Mouse (Mus musculus) skeletal muscle tissue, adult 2 months (tissue): ENCODE measurements around the gene Grap2.

Experiments
- DNase-seq: peaks from one replicate; pipeline ENCODE4 v3.0.0-alpha.2; 2012; ENCODE audit warnings: low read depth, low spot score

Grap2 gene

DNA sequence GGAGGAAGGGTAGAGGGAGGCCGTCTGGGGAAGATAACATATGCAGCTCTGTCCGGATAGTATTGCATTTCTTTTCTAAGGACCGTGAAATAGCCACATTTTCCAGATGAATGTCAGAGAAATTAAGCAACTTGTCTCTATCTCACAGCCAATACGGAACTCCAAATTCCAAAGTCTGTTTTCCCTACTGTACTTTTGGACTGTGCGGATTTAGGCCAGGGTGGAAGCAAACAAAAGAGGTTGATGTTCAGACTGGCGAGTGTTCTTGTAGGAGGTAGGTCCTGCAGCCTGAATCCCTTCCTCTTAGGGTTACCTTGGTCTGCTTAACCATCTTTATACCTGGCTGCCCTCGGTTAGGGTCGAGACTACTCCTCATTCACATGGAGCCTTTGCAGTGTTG is 109.9 kb downstream of the Grap2 start:
- DNase-seq, result no peak

DNA sequence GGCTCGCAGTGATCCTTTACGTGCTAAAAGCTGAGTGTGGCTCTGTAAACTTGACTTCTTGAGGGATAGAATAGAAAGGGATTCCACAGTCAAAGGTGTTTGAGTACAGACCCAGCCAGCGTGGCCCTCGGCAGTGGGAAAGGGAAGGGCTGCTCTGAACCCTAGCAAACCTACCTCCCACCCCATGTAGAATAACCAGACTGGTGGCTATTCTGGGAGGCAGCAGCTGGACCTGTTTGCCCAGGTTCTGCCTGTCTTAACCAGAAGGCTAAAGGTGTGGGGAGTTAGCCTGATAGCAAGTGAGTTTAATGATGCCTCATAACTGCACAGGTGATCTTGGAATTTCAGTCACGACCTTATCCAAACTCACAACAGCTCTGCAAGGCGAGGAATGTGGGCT is 110.8 kb downstream of the Grap2 start:
- DNase-seq, result no peak

DNA sequence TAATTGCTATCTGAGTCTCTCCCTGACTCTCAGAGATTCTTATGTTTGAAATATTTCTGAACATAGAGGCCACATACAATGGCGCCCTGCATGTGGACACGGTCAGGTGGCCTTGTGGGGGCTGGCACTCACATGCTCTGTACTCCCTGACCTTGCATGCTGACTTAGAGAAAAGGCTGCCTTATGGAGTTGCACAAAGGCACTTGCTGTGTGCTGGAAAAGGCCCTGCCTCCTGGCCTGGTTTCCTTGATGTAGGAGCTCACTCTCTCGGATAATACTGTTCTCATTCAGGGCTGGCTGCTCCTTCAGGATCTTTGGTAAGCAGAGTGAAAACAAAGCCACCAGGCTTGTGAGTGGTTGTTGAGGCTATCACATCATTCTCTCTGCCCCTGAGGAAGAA is 111.6 kb downstream of the Grap2 start:
- no peak for DNase-seq

DNA sequence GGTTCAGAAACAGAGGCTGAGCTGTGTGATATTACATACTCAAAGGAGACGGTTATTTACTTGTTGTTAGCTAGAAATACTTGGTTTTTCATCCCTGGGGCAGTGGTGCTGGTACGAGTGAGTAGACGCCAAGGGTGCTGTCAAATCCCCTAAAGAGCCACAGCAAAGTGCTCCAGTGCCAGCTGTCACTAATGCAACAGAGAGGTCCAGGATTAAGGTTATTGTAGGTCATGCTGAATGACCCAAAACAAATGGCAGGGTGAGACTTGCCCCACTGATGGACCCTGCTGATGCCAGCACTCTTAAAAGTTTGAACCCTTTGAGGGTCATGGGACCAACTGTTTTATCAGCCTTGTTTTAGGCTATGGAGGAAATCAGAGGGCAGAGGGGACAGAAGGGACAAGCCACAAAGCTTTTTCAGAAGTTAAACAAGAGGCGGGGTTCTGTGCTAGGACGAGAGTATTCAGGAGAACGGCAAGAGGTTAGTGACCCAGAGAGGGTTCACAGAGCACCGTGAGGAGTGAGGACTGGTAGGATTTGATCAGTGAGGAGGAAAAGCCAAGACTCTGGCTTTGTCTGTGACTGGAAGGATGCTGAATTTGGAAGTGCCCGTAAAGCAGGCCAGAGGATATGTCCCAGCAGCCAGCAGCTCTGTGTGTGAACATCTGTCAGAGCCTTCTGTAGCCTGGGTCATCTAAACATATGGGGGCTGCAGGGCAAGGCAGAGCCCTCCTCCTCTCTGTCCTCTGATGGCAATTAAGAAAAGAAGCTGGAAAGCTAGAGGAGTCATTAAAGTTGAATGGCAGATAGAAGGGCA is 112.6 kb downstream of the Grap2 start:
- no peak for DNase-seq

DNA sequence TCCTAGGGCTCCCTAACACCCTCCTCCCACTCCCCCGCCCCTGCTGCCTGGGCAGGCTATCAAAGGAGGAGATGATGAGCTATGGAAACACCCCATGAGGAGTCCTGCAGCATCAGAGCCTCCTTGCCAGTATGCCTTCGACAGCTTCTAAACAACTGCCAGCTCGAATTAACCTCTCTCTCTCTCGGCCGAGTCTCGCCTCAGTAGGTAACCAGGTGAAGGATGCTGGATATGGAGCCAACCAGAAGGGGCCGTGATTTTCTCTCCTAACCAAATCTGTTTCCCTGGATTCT is 113.2 kb downstream of the Grap2 start:
- no peak for DNase-seq

DNA sequence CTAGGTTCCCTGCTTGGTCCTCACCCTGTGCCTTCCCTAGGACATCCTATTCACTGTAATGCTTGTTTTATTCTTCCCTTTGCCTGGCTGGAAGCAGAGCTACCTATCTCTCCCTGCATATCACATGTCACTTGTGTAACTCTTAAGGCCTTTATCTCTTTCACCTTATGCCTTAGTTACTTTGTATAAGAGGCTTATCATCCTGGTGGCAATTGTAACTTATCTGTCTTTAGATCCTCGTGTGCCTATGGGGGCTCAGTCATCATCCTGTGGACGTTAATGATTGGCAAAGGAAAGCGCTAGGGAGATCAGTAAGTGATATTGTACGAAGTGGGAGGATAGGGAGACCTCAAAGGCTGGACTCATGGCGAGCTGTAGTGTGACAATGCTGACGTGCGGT is 116.1 kb downstream of the Grap2 start:
- DNase-seq, result no peak

DNA sequence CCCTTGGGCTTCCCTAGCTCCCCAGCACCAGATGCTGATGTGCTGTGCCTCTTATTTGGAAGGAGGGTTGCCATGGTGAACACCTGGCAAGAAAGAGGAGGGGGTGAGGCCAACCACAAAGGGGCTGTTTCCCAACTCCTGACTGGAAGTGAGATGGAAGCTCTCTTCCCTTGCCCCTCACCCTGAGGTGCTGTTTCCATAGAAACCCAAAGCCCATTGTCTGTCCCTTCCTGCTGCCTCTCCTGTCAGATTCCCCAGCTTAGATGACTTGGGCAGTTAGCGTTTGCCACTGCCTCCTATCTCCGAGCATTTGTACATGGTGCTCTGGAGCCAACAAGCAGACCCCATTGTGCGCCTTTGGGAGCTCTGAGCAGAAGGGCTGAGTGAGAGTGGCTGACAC is 121.1 kb downstream of the Grap2 start:
- no peak for DNase-seq

DNA sequence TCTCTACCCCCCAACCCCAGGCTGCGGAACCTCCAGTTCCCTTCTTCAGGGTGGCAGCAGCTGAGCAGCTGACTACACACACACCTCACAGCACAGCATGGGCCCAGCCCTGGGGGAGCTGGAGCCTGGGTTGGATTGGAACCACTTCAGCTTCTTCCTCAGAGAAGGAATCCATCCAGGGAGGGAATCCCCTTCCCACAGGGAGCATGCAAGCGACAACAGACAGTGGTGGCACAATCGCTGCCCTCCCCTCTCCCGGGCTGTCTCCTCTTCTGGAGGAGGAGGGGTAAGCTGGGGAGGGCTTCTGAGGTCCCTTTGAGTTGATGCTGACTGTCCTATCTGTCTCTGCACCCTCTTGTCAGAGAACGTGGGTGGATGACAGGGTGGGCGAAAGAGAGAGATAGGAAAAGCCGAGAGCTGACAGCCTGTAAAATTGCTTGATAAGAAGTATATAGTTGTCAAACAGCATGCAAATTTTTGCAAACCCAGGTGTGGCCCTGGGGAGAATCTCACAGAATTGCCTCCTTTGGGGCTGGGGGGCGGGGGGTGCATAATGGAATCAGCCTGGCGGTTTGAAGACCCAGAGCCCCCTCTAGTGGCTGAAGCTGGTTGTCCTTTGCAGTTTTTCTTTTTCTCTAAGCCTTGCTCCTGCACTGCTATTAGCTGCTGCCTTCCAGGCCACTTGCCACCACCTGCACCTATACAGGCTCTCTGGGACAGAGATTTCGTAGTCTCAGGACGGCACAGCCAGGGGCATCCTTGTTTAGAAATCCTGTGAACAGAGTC is 121.9 kb downstream of the Grap2 start:
- no peak for DNase-seq

DNA sequence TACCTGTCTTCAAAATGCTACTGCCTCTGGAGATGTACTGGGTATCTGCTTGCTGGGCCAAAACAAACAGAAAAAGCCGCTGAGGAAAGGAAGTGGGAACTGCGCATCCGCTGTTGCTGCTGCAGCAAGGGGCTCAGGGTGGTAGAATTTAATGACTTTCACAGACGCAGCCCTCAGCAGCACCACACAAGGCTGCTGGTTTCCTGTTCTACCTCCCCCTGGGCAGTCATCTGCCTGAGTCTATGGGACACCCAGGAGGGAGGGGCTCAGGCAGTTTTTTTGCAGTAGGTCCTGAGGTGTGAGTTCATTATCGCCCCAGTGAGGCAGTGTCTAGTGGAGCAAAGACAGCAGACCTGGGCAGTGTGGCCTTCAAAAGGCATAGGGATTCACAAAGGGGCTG is 125.2 kb downstream of the Grap2 start:
- DNase-seq, result no peak

DNA sequence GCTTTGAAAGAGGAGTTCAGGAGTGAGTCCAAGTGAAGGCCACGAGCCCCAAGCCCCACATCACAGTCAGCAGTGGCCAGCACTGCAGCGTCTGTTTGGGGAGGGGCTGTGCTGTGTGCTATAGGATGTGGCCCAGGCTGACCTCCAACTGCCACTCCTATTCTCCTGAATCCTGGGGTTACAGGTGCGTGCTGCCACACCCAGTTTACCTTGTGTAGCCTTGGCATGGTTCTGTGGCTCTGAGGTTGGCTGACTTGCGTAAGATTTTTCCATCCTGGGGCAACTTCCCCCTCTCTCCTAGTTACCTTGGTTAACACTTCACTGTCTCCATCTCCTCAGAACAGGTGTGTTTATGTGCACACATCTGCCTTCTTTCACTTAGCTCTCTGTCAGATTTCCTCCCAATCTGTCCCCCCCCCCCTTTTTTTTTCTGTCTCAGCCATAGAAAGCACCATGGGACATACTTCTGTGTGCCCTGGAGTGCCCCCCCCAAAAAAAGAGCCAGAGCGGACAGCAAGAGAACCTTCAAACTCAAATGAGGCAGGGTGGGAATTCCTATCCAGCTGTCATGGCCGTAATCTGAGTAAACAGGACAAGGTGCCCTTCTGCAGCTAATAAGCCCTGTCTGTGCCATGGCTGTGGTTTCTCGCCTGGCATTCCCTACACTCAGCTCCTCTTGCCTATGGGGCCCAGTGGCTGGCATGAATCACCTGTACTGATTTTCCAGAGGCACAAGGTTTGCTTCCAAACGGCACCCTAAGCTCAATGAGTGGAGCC is 129.3 kb downstream of the Grap2 start:
- DNase-seq, result no peak
